In genomic region chr17:25970448-25970847, GRCm38 (mm10) we compare ENCODE assay signal across 18 mouse cellular contexts. TPM values are rescaled to one million over a fixed set of nuclear protein-coding genes. Genes with fewer than 3 reads are reported as not detected.
A peak's percentile ranks its signal among the peaks of the same experiment; 100 is the strongest.
DNase-seq lines count a peak whose midpoint lies in the region; ATAC-seq and TF ChIP-seq lines count a peak whose summit lies in the region.
"Had no signal": no experiment of that assay in that cellular context is flagged by ENCODE, and none has a peak within 500 bp of the region (broad histone marks: within the 10 kb centered on the region; RNA-seq: fewer than 3 reads in every experiment).

No protein-coding gene starts in this region.

- intact Hi-C loops in left cerebral cortex, adult 2 months (cut with DNase I) = no loop called here
- intact Hi-C loops in heart, postnatal 36 days (cut with DNase I) = no loop called here

- H3K4me3 ChIP-seq in left cerebral cortex, adult 2 months = no peak overlapping the region
- H3K4me3 ChIP-seq: erythroblast, embryonic 14.5 days; limb, embryonic 15.5 days; neural tube, embryonic 13.5 days had no signal

- peak; percentile 17 for TF ChIP-seq CTCF in left cerebral cortex, adult 2 months (IDR thresholded peaks at IDR 0.05)

- DNase-seq in cerebellum, adult 9-10 months = peak; percentile 71
- DNase-seq in cerebellum, adult 11-12 months = no peak
- DNase-seq in left cerebral cortex, adult 2 months (ENCODE audit: extremely low spot score in 1 of 2, low spot score in 2 of 2) = no peak
- no peak for DNase-seq in left cerebral cortex, adult 18-20 months (ENCODE audit: low spot score in 2 of 2)
- DNase-seq in brain, adult 2 months (ENCODE audit: low read depth, low spot score) = peak; percentile 67
- no peak for DNase-seq in heart, postnatal 36 days
- no peak for DNase-seq in thymus, postnatal 0 days (ENCODE audit: low spot score)
- DNase-seq: adrenal gland, postnatal 14 days; gastrocnemius, postnatal 10 days; kidney, adult 11 months; layer of hippocampus, adult 9-11 months had no signal

- ATAC-seq in megakaryocyte progenitor cell, adult 5-6 weeks (replicated peaks; ENCODE audit: poor library complexity) = peak; percentile 50

- H3K27ac ChIP-seq in left cerebral cortex, adult 2 months = 0 out of 2 replicates have a peak overlapping the region, but pooled peaks have one; percentile 11
- H3K27ac ChIP-seq: limb, embryonic 15.5 days; neural tube, embryonic 13.5 days had no signal

RNA-seq across cellular contexts. Expression of gene Capn15, which starts 15.1 kb away (rescaled TPM):
- total RNA-seq in left cerebral cortex, adult 2 months (2021) = 10 to 100 TPM; 53.9 to 59.3 TPM
- 10 to 100 TPM; 50.6 to 51.4 TPM for total RNA-seq in left cerebral cortex, adult 18-20 months (2021)
- 8.6 and 11.2 TPM in 2 replicates for total RNA-seq in megakaryocyte progenitor cell, adult 5-6 weeks (2015)
- total RNA-seq in megakaryocyte progenitor cell, adult 5-6 weeks (2017) = 2.4 and 3.3 TPM in 2 replicates
- total RNA-seq in heart, postnatal 36 days (2021) = 1 to 10 TPM; 7.2 TPM
- polyA plus RNA-seq in thymus, postnatal 0 days (2015; fragmentation: Nextera tagmentation; extraction: Ambion mirVana) = 15.3 and 17.0 TPM in 2 replicates

RNA-seq across cellular contexts. Expression of gene A930017K11Rik, which starts 18.1 kb away (rescaled TPM):
- total RNA-seq in left cerebral cortex, adult 2 months (2021) = under 1 TPM; 0.26 to 0.27 TPM
- under 1 TPM; 0.37 to 0.65 TPM for total RNA-seq in left cerebral cortex, adult 18-20 months (2021)
- total RNA-seq in megakaryocyte progenitor cell, adult 5-6 weeks (2015) = not detected in 2 replicates
- not detected in 2 replicates for total RNA-seq in megakaryocyte progenitor cell, adult 5-6 weeks (2017)
- under 1 TPM; 0.19 to 0.33 TPM for total RNA-seq in heart, postnatal 36 days (2021)
- polyA plus RNA-seq in thymus, postnatal 0 days (2015; fragmentation: Nextera tagmentation; extraction: Ambion mirVana) = not detected in 2 replicates
- total RNA-seq: adrenal gland, postnatal 14 days; common myeloid progenitor, adult 5-6 weeks; gastrocnemius, postnatal 10 days had no signal
- polyA plus RNA-seq: heart, embryonic 16.5 days; midbrain, embryonic 11.5 days had no signal

RNA-seq across cellular contexts. Expression of gene Nhlrc4, which starts 25.7 kb away (rescaled TPM):
- under 1 TPM; 0.20 to 0.87 TPM for total RNA-seq in left cerebral cortex, adult 2 months (2021)
- total RNA-seq in left cerebral cortex, adult 18-20 months (2021) = under 1 TPM; 0.54 to 0.98 TPM
- not detected in 2 replicates for total RNA-seq in megakaryocyte progenitor cell, adult 5-6 weeks (2015)
- total RNA-seq in megakaryocyte progenitor cell, adult 5-6 weeks (2017) = not detected in 2 replicates
- total RNA-seq in heart, postnatal 36 days (2021) = under 1 TPM in 1 of 2 experiments, not detected in 1; 0.19 TPM
- 0.36 and 0.46 TPM in 2 replicates for polyA plus RNA-seq in thymus, postnatal 0 days (2015; fragmentation: Nextera tagmentation; extraction: Ambion mirVana)
- total RNA-seq: common myeloid progenitor, adult 5-6 weeks; gastrocnemius, postnatal 10 days had no signal
- polyA plus RNA-seq: neural tube, embryonic 13.5 days had no signal

RNA-seq across cellular contexts. Expression of gene Pigq, which starts 25.7 kb away (rescaled TPM):
- total RNA-seq in left cerebral cortex, adult 2 months (2021) = 100 to 1,000 TPM in 1 of 2 experiments, 10 to 100 TPM in 1; 96.5 to 118 TPM
- 100 to 1,000 TPM; 103 to 113 TPM for total RNA-seq in left cerebral cortex, adult 18-20 months (2021)
- total RNA-seq in megakaryocyte progenitor cell, adult 5-6 weeks (2015) = 53.3 and 56.3 TPM in 2 replicates
- total RNA-seq in megakaryocyte progenitor cell, adult 5-6 weeks (2017) = 41.6 and 41.8 TPM in 2 replicates
- total RNA-seq in heart, postnatal 36 days (2021) = 10 to 100 TPM; 45.6 to 48.2 TPM
- polyA plus RNA-seq in thymus, postnatal 0 days (2015; fragmentation: Nextera tagmentation; extraction: Ambion mirVana) = 28.8 and 34.6 TPM in 2 replicates

RNA-seq across cellular contexts. Expression of gene Rab40c, which starts 50.9 kb away (rescaled TPM):
- 10 to 100 TPM; 46.4 to 47.2 TPM for total RNA-seq in left cerebral cortex, adult 2 months (2021)
- total RNA-seq in left cerebral cortex, adult 18-20 months (2021) = 10 to 100 TPM; 41.2 TPM
- total RNA-seq in megakaryocyte progenitor cell, adult 5-6 weeks (2015) = 7.9 and 8.5 TPM in 2 replicates
- total RNA-seq in megakaryocyte progenitor cell, adult 5-6 weeks (2017) = 10.4 and 12.0 TPM in 2 replicates
- total RNA-seq in heart, postnatal 36 days (2021) = 10 to 100 TPM; 18.4 to 21.2 TPM
- 14.9 and 20.0 TPM in 2 replicates for polyA plus RNA-seq in thymus, postnatal 0 days (2015; fragmentation: Nextera tagmentation; extraction: Ambion mirVana)

Comparison
In these comparisons a context has a peak if more than half of its experiments do, and no peak if none do; other contexts are left out.
1. DNase-seq: peak in cerebellum, adult 9-10 months (single experiment) and brain, adult 2 months (single experiment); none in cerebellum, adult 11-12 months (single experiment), left cerebral cortex, adult 2 months (0 of 2), left cerebral cortex, adult 18-20 months (0 of 2), heart, postnatal 36 days (0 of 2) and thymus, postnatal 0 days (single experiment).
2. RNA of gene Capn15, which starts 15.1 kb away (total RNA-seq): 53.9 to 59.3 TPM in left cerebral cortex, adult 2 months and 50.6 to 51.4 TPM in left cerebral cortex, adult 18-20 months; 2.4 to 11.2 TPM in megakaryocyte progenitor cell, adult 5-6 weeks and 7.2 TPM in heart, postnatal 36 days; every median in the first group is over 4 times any median in the second.